Mouse (Mus musculus) MEL (cell line): ENCODE data around the gene Zhx3. TPM values are rescaled to one million over a fixed set of nuclear protein-coding genes. Genes with fewer than 3 reads are reported as not detected.

Experiments
- DNase-seq: peaks from one replicate; pipeline ENCODE4 v3.0.0; 2011; ENCODE audit warnings: low read depth, low spot score
- H3K27ac ChIP-seq: 2 replicates; pipeline ENCODE4 v1.5.1; 2012; ENCODE audit warnings: low read depth, mild to moderate bottlenecking, control low read depth, low read length, moderate library complexity; ENCODE audit not compliant: control insufficient read depth
- H3K27me3 ChIP-seq, 2 experiments: fragments of 150-350 bp in 1 of 2; sonication (generic) in 1 of 2; 2 replicates each; pipeline ENCODE4 v1.6.1; 2012; ENCODE audit warnings: low read length in 2 of 2, mild to moderate bottlenecking in 2 of 2, improper control_type of control experiment in 1 of 2, moderate library complexity in 1 of 2; ENCODE audit not compliant: insufficient read depth in 2 of 2, control insufficient read depth in 1 of 2
- H3K36me3 ChIP-seq, 2 experiments: 2 replicates each; pipeline ENCODE4 v1.6.1; 2012 to 2014; ENCODE audit warnings: low read length in 2 of 2, improper control_type of control experiment in 1 of 2, inconsistent platforms in 1 of 2, mild to moderate bottlenecking in 1 of 2; ENCODE audit not compliant: insufficient read depth in 2 of 2, control insufficient read depth in 1 of 2
- H3K4me1 ChIP-seq, 2 experiments: fragments of 150-350 bp in 1 of 2; sonication (generic) in 1 of 2; 2 replicates each; pipeline ENCODE4 v1.6.1; 2012; ENCODE audit warnings: low read length in 2 of 2, improper control_type of control experiment in 1 of 2, mild to moderate bottlenecking in 1 of 2; ENCODE audit not compliant: insufficient read depth in 2 of 2, control insufficient read depth in 1 of 2
- H3K4me3 ChIP-seq, 2 experiments: fragments of 150-350 bp in 1 of 2; sonication (generic) in 1 of 2; 2 replicates each; pipeline ENCODE4 v1.5.1; 2012; ENCODE audit warnings: low read depth in 2 of 2, low read length in 2 of 2, mild to moderate bottlenecking in 2 of 2, moderate library complexity in 2 of 2, control low read depth in 1 of 2, improper control_type of control experiment in 1 of 2; ENCODE audit not compliant: control insufficient read depth in 1 of 2, insufficient read depth in 1 of 2
- H3K79me2 ChIP-seq: 2 replicates; pipeline ENCODE4 v1.6.1; 2012; ENCODE audit warnings: mild to moderate bottlenecking, low read length, moderate library complexity; ENCODE audit not compliant: control insufficient read depth, poor library complexity, insufficient read depth
- H3K9ac ChIP-seq: 2 replicates; pipeline ENCODE4 v1.6.1; 2012; ENCODE audit warnings: low read depth, mild to moderate bottlenecking, control low read depth, low read length, moderate library complexity; ENCODE audit not compliant: control insufficient read depth, poor library complexity, severe bottlenecking
- H3K9me3 ChIP-seq: fragments of 150-350 bp; sonication (generic); replicated peaks from 2 replicates; pipeline ENCODE4 v1.6.1; 2012; ENCODE audit warnings: mild to moderate bottlenecking, low read length, improper control_type of control experiment, moderate library complexity; ENCODE audit not compliant: insufficient read depth
- CHD2 ChIP-seq: IDR thresholded peaks from 2 replicates; pipeline ENCODE4 v1.6.1; 2011; ENCODE audit warnings: low read length, improper control_type of control experiment
- CTCF ChIP-seq, 3 experiments: IDR thresholded peaks in 2 of 3; conservative IDR thresholded peaks in 1 of 3; 2 replicates each; pipeline ENCODE4 v1.5.1; 2011 to 2012; ENCODE audit warnings: low read length in 3 of 3, low read depth in 2 of 3, mild to moderate bottlenecking in 2 of 3, improper control_type of control experiment in 1 of 3, inconsistent platforms in 1 of 3, mixed read lengths in 1 of 3, moderate library complexity in 1 of 3; ENCODE audit not compliant: control insufficient read depth in 1 of 3, insufficient read depth in 1 of 3, poor library complexity in 1 of 3, severe bottlenecking in 1 of 3
- E2F4 ChIP-seq: IDR thresholded peaks from 2 replicates; pipeline ENCODE4 v1.6.1; 2011; ENCODE audit warnings: low read depth, low read length, improper control_type of control experiment, borderline replicate concordance
- ELF1 ChIP-seq: IDR thresholded peaks from 2 replicates; pipeline ENCODE4 v1.6.1; 2014; ENCODE audit warnings: low read depth, mild to moderate bottlenecking, inconsistent platforms, low read length, improper control_type of control experiment, moderate library complexity
- EP300 ChIP-seq, 2 experiments: IDR thresholded peaks; 2 replicates each; pipeline ENCODE4 v1.6.1; 2011; ENCODE audit warnings: improper control_type of control experiment in 2 of 2, low read length in 2 of 2, low read depth in 1 of 2, mild to moderate bottlenecking in 1 of 2
- GABPA ChIP-seq: IDR thresholded peaks from 2 replicates; pipeline ENCODE4 v1.6.1; 2012; ENCODE audit warnings: low read depth, mild to moderate bottlenecking, inconsistent platforms, low read length, improper control_type of control experiment, moderate library complexity
- MAFK ChIP-seq: IDR thresholded peaks from 2 replicates; pipeline ENCODE4 v1.6.1; 2011; ENCODE audit warnings: low read depth, mild to moderate bottlenecking, low read length, improper control_type of control experiment, borderline replicate concordance
- MAZ ChIP-seq: IDR thresholded peaks from 2 replicates; pipeline ENCODE4 v1.6.1; 2012; ENCODE audit warnings: low read depth, mild to moderate bottlenecking, inconsistent platforms, low read length, improper control_type of control experiment
- MEF2A ChIP-seq: IDR thresholded peaks from 2 replicates; pipeline ENCODE4 v1.6.1; 2014; ENCODE audit warnings: low read depth, mild to moderate bottlenecking, inconsistent platforms, low read length, improper control_type of control experiment; ENCODE audit not compliant: poor library complexity, insufficient replicate concordance, severe bottlenecking; ENCODE audit errors: extremely low read depth
- MYB ChIP-seq: IDR thresholded peaks from 2 replicates; pipeline ENCODE4 v1.6.1; 2011; ENCODE audit warnings: mild to moderate bottlenecking, low read depth, low read length, improper control_type of control experiment
- NELFE ChIP-seq: IDR thresholded peaks from 2 replicates; pipeline ENCODE4 v1.6.1; 2011; ENCODE audit warnings: low read depth, low read length, improper control_type of control experiment
- NRF1 ChIP-seq: IDR thresholded peaks from 2 replicates; pipeline ENCODE4 v1.6.1; 2014; ENCODE audit warnings: low read depth, mild to moderate bottlenecking, inconsistent platforms, low read length, improper control_type of control experiment, moderate library complexity; ENCODE audit not compliant: poor library complexity, insufficient read depth, severe bottlenecking
- RAD21 ChIP-seq: IDR thresholded peaks from 2 replicates; pipeline ENCODE4 v1.6.1; 2011; ENCODE audit warnings: mild to moderate bottlenecking, low read depth, low read length, improper control_type of control experiment
- RCOR1 ChIP-seq: IDR thresholded peaks from 2 replicates; pipeline ENCODE4 v1.6.1; 2012; ENCODE audit warnings: low read depth, mild to moderate bottlenecking, inconsistent platforms, low read length, improper control_type of control experiment
- SMC3 ChIP-seq: IDR thresholded peaks from 2 replicates; pipeline ENCODE4 v1.6.1; 2011; ENCODE audit warnings: low read depth, low read length, improper control_type of control experiment
- TBP ChIP-seq: IDR thresholded peaks from 2 replicates; pipeline ENCODE4 v1.8.0; 2011; ENCODE audit warnings: low read depth, low read length, improper control_type of control experiment
- USF1 ChIP-seq: IDR thresholded peaks from 2 replicates; pipeline ENCODE4 v1.6.1; 2014; ENCODE audit warnings: low read depth, mild to moderate bottlenecking, inconsistent platforms, low read length, improper control_type of control experiment, moderate library complexity
- ZC3H11A ChIP-seq: IDR thresholded peaks from 2 replicates; pipeline ENCODE4 v1.6.1; 2012; ENCODE audit warnings: low read depth, mild to moderate bottlenecking, inconsistent platforms, low read length, improper control_type of control experiment
- ZKSCAN1 ChIP-seq: IDR thresholded peaks from 2 replicates; pipeline ENCODE4 v1.6.1; 2012; ENCODE audit warnings: low read depth, mild to moderate bottlenecking, inconsistent platforms, low read length, improper control_type of control experiment, moderate library complexity
- ZNF384 ChIP-seq: IDR thresholded peaks from 2 replicates; pipeline ENCODE4 v1.6.1; 2012; ENCODE audit warnings: low read depth, mild to moderate bottlenecking, inconsistent platforms, low read length, improper control_type of control experiment
- polyA plus RNA-seq, 2 experiments: library from polyadenylated mRNA; stranded (reverse) in 1 of 2; unstranded in 1 of 2; fragments of >175 nt in 1 of 2; fragments of >200 nt in 1 of 2; gene quantifications; 2 replicates each; pipeline versions ENCODE4 v1.2.1 to v1.2.4; 2012; ENCODE audit warnings: low replicate concordance in 2 of 2, low read depth in 1 of 2; ENCODE audit not compliant: insufficient read length in 2 of 2, insufficient read depth in 1 of 2, missing spikeins in 1 of 2
- total RNA-seq: library from RNA; depleted of rRNA; stranded (reverse); fragments of 300-350 nt; gene quantifications from 2 replicates; pipeline ENCODE4 v1.2.3, GENCODE M21; 2012

Zhx3 gene
- total and polyA plus RNA-seq, 3 experiments = 4.4 to 4.8 TPM; not detected in 1

GRCm38 (mm10) chr2:160891697-160892096, 18.9 kb upstream of the Zhx3 start:
- Histone ChIP-seq H3K9ac (no peak overlapping the region), H3K9me3 (no peaks in the 10 kb centered on the region), H3K79me2 (no peaks in the 10 kb centered on the region), H3K4me3 (no peak overlapping the region), H3K36me3 (no peaks in the 10 kb centered on the region), H3K27ac (no peak overlapping the region), H3K4me1 (no peaks in the 10 kb centered on the region; a peak in 1 of 4 replicates), H3K27me3 (no peaks in the 10 kb centered on the region)
- no peak for TF ChIP-seq NRF1
- TF ChIP-seq ZKSCAN1 = no peak
- TF ChIP-seq MYB = no peak
- TF ChIP-seq MEF2A = no peak
- TF ChIP-seq MAFK = no peak
- no peak for TF ChIP-seq ZC3H11A
- no peak for TF ChIP-seq MAZ
- DNase-seq = no peak

GRCm38 (mm10) chr2:160891045-160891444, 18.2 kb upstream of the Zhx3 start:
- no peak for DNase-seq
- no peak overlapping the region for H3K4me3 ChIP-seq
- no peaks in the 10 kb centered on the region for H3K9me3 ChIP-seq
- no peak overlapping the region for H3K27ac ChIP-seq
- TF ChIP-seq MAFK (no peak), CHD2 (no peak), GABPA (no peak), CTCF (IDR thresholded peaks at IDR 0.05 in 2 of 3, conservative IDR thresholded peaks at IDR 0.05 in 1 of 3; ENCODE audit: control insufficient read depth in 1 of 3, insufficient read depth in 1 of 3, low read depth in 2 of 3, low read length in 3 of 3, poor library complexity in 1 of 3, severe bottlenecking in 1 of 3) (no peak), ELF1 (no peak), NELFE (no peak), NRF1 (no peak), ZNF384 (no peak), RCOR1 (no peak), MYB (no peak), USF1 (no peak), TBP (no peak), E2F4 (no peak), RAD21 (no peak), EP300 (IDR thresholded peaks at IDR 0.05; ENCODE audit: low read depth in 1 of 2, low read length in 2 of 2) (no peak), SMC3 (no peak)
- no peaks in the 10 kb centered on the region; a peak in 1 of 4 replicates for H3K4me1 ChIP-seq
- H3K9ac ChIP-seq = no peak overlapping the region
- no peaks in the 10 kb centered on the region for H3K79me2 ChIP-seq
- no peaks in the 10 kb centered on the region for H3K36me3 ChIP-seq
- no peaks in the 10 kb centered on the region for H3K27me3 ChIP-seq
